8 mouse cellular contexts compared by ENCODE assay signal in the genomic region with DNA sequence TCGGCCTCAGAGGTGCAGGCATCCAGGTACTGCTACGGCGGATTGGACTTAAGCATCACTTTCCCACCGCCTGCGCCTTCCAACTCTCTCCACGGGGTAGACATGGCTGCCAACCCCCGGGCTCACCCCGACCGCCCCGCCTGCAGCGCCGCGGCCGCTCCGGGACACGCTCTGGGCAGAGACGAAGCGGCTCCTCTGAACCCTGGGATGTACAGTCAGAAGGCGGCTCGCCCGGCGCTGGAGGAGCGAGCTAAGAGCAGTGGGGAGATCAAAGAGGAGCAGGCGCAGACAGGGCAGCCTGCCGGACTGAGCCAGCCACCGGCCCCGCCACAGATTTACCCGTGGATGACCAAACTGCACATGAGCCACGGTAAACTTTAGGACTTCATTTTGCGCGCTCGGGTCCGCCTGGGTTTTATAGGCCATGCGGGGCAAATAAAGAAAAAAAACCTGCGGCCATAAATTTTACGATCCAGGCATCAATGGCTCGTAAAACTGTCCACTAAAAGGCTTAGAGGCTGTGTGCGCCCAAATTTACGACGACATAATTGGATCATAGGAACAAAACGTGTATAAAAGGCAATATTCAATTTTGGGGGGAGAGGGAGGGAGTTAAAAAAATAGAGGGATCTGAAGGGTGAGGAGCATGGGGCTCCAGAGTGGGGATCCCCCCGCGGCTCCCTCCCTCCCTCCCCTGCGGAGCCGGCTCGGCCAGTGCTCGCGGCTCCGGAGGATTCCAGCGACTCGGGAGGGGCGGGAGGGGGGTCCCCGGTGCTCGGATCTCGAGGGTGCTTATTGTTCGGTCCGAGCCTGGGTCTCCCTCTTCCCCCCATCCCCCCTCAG. TPM values are rescaled to one million over a fixed set of nuclear protein-coding genes. Genes with fewer than 3 reads are reported as not detected.
A peak's percentile ranks its signal among the peaks of the same experiment; 100 is the strongest.
DNase-seq lines count a peak whose midpoint lies in the region; ATAC-seq lines count a peak whose summit lies in the region.

No protein-coding gene starts in this region.

- peak; percentile 71 for ATAC-seq in neural tube, embryonic 14.5 days (ENCODE audit: low read depth)

- H3K9ac ChIP-seq in neural tube, embryonic 14.5 days (replicated peaks; ENCODE audit: low read depth, low read length), result peak overlapping the region; percentile 44

- H3K36me3 ChIP-seq in neural tube, embryonic 14.5 days (ENCODE audit: control insufficient read depth, insufficient read depth, low read length), result peaks cover 4% of the 10 kb centered on the region; the same call in 1 of the 2 replicates

- peaks cover 89% of the 10 kb centered on the region for H3K4me1 ChIP-seq in neural tube, embryonic 14.5 days (ENCODE audit: control insufficient read depth, insufficient read depth, low read length)

- H3K4me2 ChIP-seq in neural tube, embryonic 14.5 days (ENCODE audit: low read depth, low read length), result peak overlapping the region; percentile 83

- peak; percentile 42 for DNase-seq in retina, postnatal 1 day
- no peak for DNase-seq in retina, embryonic 14.5 days (ENCODE audit: low spot score)
- DNase-seq in gastrocnemius, adult 18-20 months (ENCODE audit: low spot score), result peak; percentile 60
- peak; percentile 79 for DNase-seq in kidney, postnatal 10 days
- DNase-seq in spleen, postnatal 4 days (ENCODE audit: low spot score in 2 of 2), result no peak
- DNase-seq in cerebellum, postnatal 4 days (ENCODE audit: low spot score in 2 of 2), result no peak
- DNase-seq in left cerebral cortex, postnatal 4 days, result no peak

- no peaks in the 10 kb centered on the region for H3K9me3 ChIP-seq in neural tube, embryonic 14.5 days (ENCODE audit: control insufficient read depth, low read length)

- intact Hi-C loops in left cerebral cortex, postnatal 4 days (cut with DNase I), result no loop called here

- under 1% methylated on average over 50 of the region's 57 CpGs for WGBS in neural tube, embryonic 14.5 days

- no peaks in the 10 kb centered on the region for H3K27me3 ChIP-seq in neural tube, embryonic 14.5 days (ENCODE audit: control insufficient read depth, insufficient read depth, low read length)

- H3K4me3 ChIP-seq in neural tube, embryonic 14.5 days (ENCODE audit: low read depth, low read length), result peak overlapping the region; percentile 30

- peak overlapping the region; percentile 87 for H3K27ac ChIP-seq in neural tube, embryonic 14.5 days (ENCODE audit: low read depth, low read length)

RNA-seq across cellular contexts. Expression of a gene that starts 4.3 kb away (rescaled TPM):
- 1 to 10 TPM; 3.8 to 5.3 TPM for total RNA-seq in gastrocnemius, adult 18-20 months (2021)
- 19.0 and 24.0 TPM in 2 replicates for polyA plus RNA-seq in neural tube, embryonic 14.5 days (2014; fragmentation: Nextera tagmentation; extraction: Ambion mirVana)
- total RNA-seq in left cerebral cortex, postnatal 4 days (2021), result not detected

RNA-seq across cellular contexts. Expression of a gene that starts 16.3 kb away (rescaled TPM):
- total RNA-seq in gastrocnemius, adult 18-20 months (2021), result 1 to 10 TPM; 5.3 to 5.8 TPM
- polyA plus RNA-seq in neural tube, embryonic 14.5 days (2014; fragmentation: Nextera tagmentation; extraction: Ambion mirVana), result 23.0 and 38.7 TPM in 2 replicates
- total RNA-seq in left cerebral cortex, postnatal 4 days (2021), result not detected

RNA-seq across cellular contexts. Expression of a gene that starts 24.0 kb away (rescaled TPM):
- 1 to 10 TPM; 1.3 to 1.9 TPM for total RNA-seq in gastrocnemius, adult 18-20 months (2021)
- polyA plus RNA-seq in neural tube, embryonic 14.5 days (2014; fragmentation: Nextera tagmentation; extraction: Ambion mirVana), result 50.1 and 136 TPM in 2 replicates
- total RNA-seq in left cerebral cortex, postnatal 4 days (2021), result not detected

RNA-seq across cellular contexts. Expression of a gene that starts 38.1 kb away (rescaled TPM):
- 1 to 10 TPM; 6.8 to 7.4 TPM for total RNA-seq in gastrocnemius, adult 18-20 months (2021)
- polyA plus RNA-seq in neural tube, embryonic 14.5 days (2014; fragmentation: Nextera tagmentation; extraction: Ambion mirVana), result 46.9 and 49.8 TPM in 2 replicates
- total RNA-seq in left cerebral cortex, postnatal 4 days (2021), result not detected

RNA-seq across cellular contexts. Expression of a gene that starts 47.1 kb away (rescaled TPM):
- 1 to 10 TPM; 1.5 to 2.1 TPM for total RNA-seq in gastrocnemius, adult 18-20 months (2021)
- polyA plus RNA-seq in neural tube, embryonic 14.5 days (2014; fragmentation: Nextera tagmentation; extraction: Ambion mirVana), result 3.6 and 10.2 TPM in 2 replicates
- not detected for total RNA-seq in left cerebral cortex, postnatal 4 days (2021)

Comparison
In these comparisons a context has a peak if more than half of its experiments do, and no peak if none do; other contexts are left out.
1. DNase-seq: peak in retina, postnatal 1 day (single experiment), gastrocnemius, adult 18-20 months (single experiment) and kidney, postnatal 10 days (single experiment); none in retina, embryonic 14.5 days (single experiment), spleen, postnatal 4 days (0 of 2), cerebellum, postnatal 4 days (0 of 2) and left cerebral cortex, postnatal 4 days (single experiment).
2. RNA of a gene that starts 4.3 kb away (total RNA-seq): 3.8 to 5.3 TPM in gastrocnemius, adult 18-20 months; not detected in left cerebral cortex, postnatal 4 days; every median in the first group is over 4 times any median in the second.
3. RNA of a gene that starts 16.3 kb away (total RNA-seq): 5.3 to 5.8 TPM in gastrocnemius, adult 18-20 months; not detected in left cerebral cortex, postnatal 4 days; every median in the first group is over 4 times any median in the second.